Mouse (Mus musculus): ENCODE results near the gene Nebl.

Gene Nebl

GRCm38 (mm10) chr2:17640861-17641260 lies 90.4 kb downstream of the Nebl start:
- DNase-seq (ENCODE audit: extremely low spot score, low read depth, low spot score) = no peak

GRCm38 (mm10) chr2:17638631-17639030 lies 92.6 kb downstream of the Nebl start:
- no peak for DNase-seq (ENCODE audit: extremely low spot score, low read depth, low spot score)

- no peak for DNase-seq (ENCODE audit: extremely low spot score, low read depth, low spot score)
Observed at GRCm38 (mm10) chr2:17623931-17624330, 107.3 kb downstream of the Nebl start.

GRCm38 (mm10) chr2:17610259-17610658 lies 121.0 kb downstream of the Nebl start:
- DNase-seq (ENCODE audit: extremely low spot score, low read depth, low spot score) = no peak

- DNase-seq (ENCODE audit: extremely low spot score, low read depth, low spot score) = no peak
Observed at GRCm38 (mm10) chr2:17603573-17603972, 127.7 kb downstream of the Nebl start.

GRCm38 (mm10) chr2:17600652-17601051 lies 130.6 kb downstream of the Nebl start:
- DNase-seq (ENCODE audit: extremely low spot score, low read depth, low spot score) = no peak

GRCm38 (mm10) chr2:17599860-17600259 lies 131.4 kb downstream of the Nebl start:
- no peak for DNase-seq (ENCODE audit: extremely low spot score, low read depth, low spot score)

- DNase-seq (ENCODE audit: extremely low spot score, low read depth, low spot score) = no peak
Observed at GRCm38 (mm10) chr2:17597932-17598331, 133.3 kb downstream of the Nebl start.

GRCm38 (mm10) chr2:17589669-17590068 lies 141.6 kb downstream of the Nebl start:
- no peak for DNase-seq (ENCODE audit: extremely low spot score, low read depth, low spot score)

- DNase-seq (ENCODE audit: extremely low spot score, low read depth, low spot score) = no peak
Observed at GRCm38 (mm10) chr2:17585329-17585992, 145.8 kb downstream of the Nebl start.

- no peak for DNase-seq (ENCODE audit: extremely low spot score, low read depth, low spot score)
Observed at GRCm38 (mm10) chr2:17575648-17576047, 155.6 kb downstream of the Nebl start.

- no peak for DNase-seq (ENCODE audit: extremely low spot score, low read depth, low spot score)
Observed at GRCm38 (mm10) chr2:17571716-17572115, 159.5 kb downstream of the Nebl start.

- no peak for DNase-seq (ENCODE audit: extremely low spot score, low read depth, low spot score)
Observed at GRCm38 (mm10) chr2:17558889-17559742, 172.1 kb downstream of the Nebl start.

- DNase-seq (ENCODE audit: extremely low spot score, low read depth, low spot score) = no peak
Observed at GRCm38 (mm10) chr2:17549895-17550558, 181.2 kb downstream of the Nebl start.

GRCm38 (mm10) chr2:17546354-17546948 lies 184.8 kb downstream of the Nebl start:
- DNase-seq (ENCODE audit: extremely low spot score, low read depth, low spot score) = no peak

GRCm38 (mm10) chr2:17539737-17540136 lies 191.5 kb downstream of the Nebl start:
- DNase-seq (ENCODE audit: extremely low spot score, low read depth, low spot score) = no peak

- DNase-seq (ENCODE audit: extremely low spot score, low read depth, low spot score) = no peak
Observed at GRCm38 (mm10) chr2:17538493-17538892, 192.8 kb downstream of the Nebl start.

GRCm38 (mm10) chr2:17531355-17532105 lies 199.7 kb downstream of the Nebl start:
- no peak for DNase-seq (ENCODE audit: extremely low spot score, low read depth, low spot score)

- no peak for DNase-seq (ENCODE audit: extremely low spot score, low read depth, low spot score)
Observed at GRCm38 (mm10) chr2:17525739-17526526, 205.3 kb downstream of the Nebl start.

GRCm38 (mm10) chr2:17525211-17525610 lies 206.1 kb downstream of the Nebl start:
- no peak for DNase-seq (ENCODE audit: extremely low spot score, low read depth, low spot score)
